Mouse (Mus musculus): ENCODE data around the gene Slc31a2.
A peak's percentile ranks its signal among the peaks of the same experiment; 100 is the strongest.

Gene Slc31a2

GRCm38 (mm10) chr4:62282969-62283368 is 20.6 kb downstream of the Slc31a2 start:
- DNase-seq (ENCODE audit: low spot score) = no peak

- DNase-seq (ENCODE audit: low spot score) = no peak
Measured at GRCm38 (mm10) chr4:62285576-62285975, 23.2 kb downstream of the Slc31a2 start.

DNA sequence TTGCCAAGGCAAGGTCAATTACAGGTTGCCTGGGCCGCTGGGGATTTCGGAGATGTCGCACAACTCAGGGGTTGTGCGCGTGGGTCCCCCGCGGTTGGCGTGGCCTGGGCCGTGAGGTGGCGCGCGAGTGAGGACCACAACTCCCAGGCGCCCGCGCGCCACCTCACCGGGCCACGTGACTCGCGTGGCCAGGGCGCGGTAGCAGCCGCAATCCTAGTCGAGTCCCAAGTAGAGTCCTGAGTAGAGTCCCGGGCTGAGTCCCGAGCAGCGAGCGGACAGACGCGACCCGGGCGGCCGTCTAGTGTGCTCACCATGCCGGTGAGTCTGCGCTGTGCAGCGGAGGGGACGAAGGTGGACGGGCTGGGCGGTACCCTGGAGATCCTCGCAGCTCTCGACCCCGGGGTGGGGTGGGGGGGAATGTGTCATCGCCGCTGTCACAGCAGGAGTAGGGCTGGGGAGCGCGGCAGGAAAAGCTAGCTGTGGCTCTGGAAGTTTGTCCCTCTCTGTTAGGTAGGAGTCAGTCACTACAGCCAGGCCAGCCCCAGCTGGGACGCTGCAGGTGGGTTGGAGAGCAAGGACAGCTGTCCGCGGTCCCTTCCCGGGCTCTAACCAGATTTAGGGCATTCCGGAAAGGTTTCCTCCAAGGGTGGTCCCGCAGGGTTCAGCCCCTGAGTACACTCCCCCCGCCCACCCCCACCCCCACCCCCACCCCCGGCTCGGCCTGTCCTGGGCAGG is 24.1 kb downstream of the Slc31a2 start:
- peak; percentile 66 for DNase-seq (ENCODE audit: low spot score)

- DNase-seq (ENCODE audit: low spot score) = no peak
Measured at GRCm38 (mm10) chr4:62286992-62287900, 24.9 kb downstream of the Slc31a2 start.

GRCm38 (mm10) chr4:62289226-62289625 is 26.9 kb downstream of the Slc31a2 start:
- no peak for DNase-seq (ENCODE audit: low spot score)

- no peak for DNase-seq (ENCODE audit: low spot score)
Measured at GRCm38 (mm10) chr4:62290816-62291505, 28.6 kb downstream of the Slc31a2 start.

DNA sequence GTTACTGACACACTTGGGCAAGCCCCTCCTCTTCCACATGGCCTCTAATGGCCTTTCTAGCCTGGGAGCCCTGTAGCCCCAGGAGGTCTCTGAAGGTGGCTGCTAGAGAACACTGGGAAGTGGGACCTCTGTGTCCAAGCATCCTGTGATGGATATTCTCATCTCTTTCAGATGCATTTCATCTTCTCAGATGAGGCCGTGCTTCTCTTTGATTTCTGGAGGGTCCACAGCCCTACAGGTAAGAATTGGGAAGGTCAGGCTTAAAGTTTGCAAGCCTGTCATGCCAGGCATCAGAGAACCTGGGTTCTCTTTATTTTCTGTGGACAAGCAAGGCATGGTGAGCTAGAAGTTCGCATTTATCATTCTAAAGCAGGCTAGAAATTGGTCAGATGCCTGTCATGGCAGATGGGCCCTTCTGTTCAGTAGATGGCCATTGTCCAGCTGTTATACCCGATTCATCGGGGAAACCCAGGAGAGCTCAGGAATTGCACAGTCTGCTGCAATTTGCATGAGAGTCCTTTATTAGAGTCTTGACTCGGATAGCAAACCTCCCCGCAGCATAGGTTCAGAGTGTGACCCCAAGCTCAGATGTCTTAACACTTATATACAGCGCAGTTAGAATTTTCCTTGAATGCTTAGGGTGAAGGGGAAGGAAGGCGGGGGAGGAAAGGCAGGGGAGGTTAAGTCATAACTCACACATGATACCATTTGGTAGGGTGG is 30.3 kb downstream of the Slc31a2 start:
- DNase-seq (ENCODE audit: low spot score) = no peak

DNA sequence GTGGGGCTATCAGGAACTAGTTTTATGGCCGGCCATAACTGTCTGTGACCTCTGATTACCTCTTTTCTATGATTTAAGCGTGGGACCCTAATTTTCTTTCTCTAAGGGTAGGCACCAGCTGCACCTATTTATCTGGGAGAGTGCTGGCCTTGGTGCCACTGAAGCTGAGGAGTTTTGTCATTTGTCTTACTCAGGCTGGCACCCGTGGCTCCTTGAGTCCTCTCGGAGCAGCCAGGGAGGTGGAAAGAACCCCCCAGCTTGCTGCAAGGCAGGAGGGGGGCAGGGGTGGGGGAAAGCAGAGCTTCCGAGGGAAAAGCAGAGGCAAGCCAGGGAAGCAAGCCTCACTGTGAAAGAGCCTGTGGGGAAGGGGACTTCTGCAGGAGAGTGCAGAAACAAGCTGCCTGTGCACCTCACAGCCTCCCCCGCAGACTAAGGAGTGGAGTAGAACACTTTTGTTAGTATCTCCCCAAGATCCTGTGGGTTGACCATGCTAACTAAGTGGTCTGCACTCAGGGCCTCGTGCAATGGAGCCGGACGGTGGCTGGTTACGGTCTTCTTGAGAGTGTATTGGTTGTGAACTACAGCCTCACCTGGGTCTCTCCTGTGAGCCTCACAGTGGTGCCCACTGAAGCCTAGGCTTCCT is 31.0 kb downstream of the Slc31a2 start:
- DNase-seq (ENCODE audit: low spot score) = no peak

- no peak for DNase-seq (ENCODE audit: low spot score)
Measured at GRCm38 (mm10) chr4:62294741-62295140, 32.4 kb downstream of the Slc31a2 start.

DNA sequence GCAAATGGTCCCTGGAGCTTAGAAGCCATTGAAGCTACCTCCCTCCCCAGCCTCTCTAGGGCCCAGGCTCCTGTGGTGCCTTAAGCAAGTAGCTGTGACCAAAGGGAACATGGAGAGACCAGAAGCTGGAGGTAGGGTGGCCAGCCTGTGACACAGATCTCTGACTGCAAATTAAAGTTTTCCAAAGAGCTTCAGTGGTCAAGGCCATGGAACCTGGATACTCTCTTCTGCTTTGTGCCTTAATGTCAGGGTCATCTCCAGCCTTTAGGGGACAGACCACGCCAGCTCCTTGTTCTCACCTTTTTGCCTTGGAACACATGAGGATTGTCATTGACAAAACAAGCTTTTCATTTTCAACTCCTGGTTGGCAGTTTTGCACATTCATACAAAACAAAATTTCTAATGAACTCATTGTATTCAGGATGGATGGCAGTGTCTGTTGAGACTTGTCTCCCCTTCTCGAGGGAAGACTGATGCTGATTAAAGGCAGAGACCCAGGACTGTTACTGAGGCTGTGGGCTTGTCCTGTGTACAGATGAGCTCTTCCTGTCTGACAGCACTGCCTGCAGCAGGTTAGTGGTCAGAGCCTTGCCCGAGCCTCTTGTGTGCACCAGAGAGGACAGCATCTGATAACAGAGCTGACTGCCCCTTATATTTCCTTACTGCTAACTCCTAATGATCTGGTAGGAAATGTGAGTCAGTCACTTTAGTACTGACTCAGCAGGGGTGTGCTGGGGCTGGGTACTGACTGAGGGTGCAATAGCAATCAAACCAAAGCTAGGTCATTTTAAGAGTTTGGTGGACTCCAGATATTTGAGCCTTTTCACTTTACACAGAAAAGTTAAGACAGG is 35.1 kb downstream of the Slc31a2 start:
- no peak for DNase-seq (ENCODE audit: low spot score)

- no peak for DNase-seq (ENCODE audit: low spot score)
Measured at GRCm38 (mm10) chr4:62300001-62300400, 37.6 kb downstream of the Slc31a2 start.

GRCm38 (mm10) chr4:62302795-62303194 is 40.4 kb downstream of the Slc31a2 start:
- no peak for DNase-seq (ENCODE audit: low spot score)

DNA sequence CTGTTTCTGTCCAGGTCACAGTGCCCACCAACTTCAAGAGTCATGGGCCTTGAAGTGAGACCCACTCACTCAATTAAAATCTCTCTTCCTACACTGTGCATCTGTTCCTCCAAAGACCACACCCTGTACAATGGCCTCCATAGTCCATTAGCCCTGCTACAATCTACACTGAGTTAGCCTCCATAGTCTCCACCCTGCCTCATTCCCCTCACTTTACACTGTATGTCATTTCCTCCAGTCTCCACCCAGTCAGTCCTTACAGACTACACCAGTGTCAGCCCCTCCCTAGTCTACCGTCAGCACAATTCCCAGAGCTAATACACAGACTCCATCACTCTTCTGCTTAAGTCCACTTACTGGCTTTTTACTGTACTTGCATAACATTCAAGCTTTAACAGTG is 40.9 kb downstream of the Slc31a2 start:
- no peak for DNase-seq (ENCODE audit: low spot score)

- no peak for DNase-seq (ENCODE audit: low spot score)
Measured at GRCm38 (mm10) chr4:62306301-62306700, 43.9 kb downstream of the Slc31a2 start.

- no peak for DNase-seq (ENCODE audit: low spot score)
Measured at GRCm38 (mm10) chr4:62306840-62307239, 44.5 kb downstream of the Slc31a2 start.

- DNase-seq (ENCODE audit: low spot score) = no peak
Measured at GRCm38 (mm10) chr4:62308406-62308805, 46.0 kb downstream of the Slc31a2 start.

- DNase-seq (ENCODE audit: low spot score) = no peak
Measured at GRCm38 (mm10) chr4:62312821-62313220, 50.5 kb downstream of the Slc31a2 start.

GRCm38 (mm10) chr4:62313641-62314211 is 51.4 kb downstream of the Slc31a2 start:
- DNase-seq (ENCODE audit: low spot score) = no peak

- DNase-seq (ENCODE audit: low spot score) = no peak
Measured at GRCm38 (mm10) chr4:62314516-62314915, 52.2 kb downstream of the Slc31a2 start.

DNA sequence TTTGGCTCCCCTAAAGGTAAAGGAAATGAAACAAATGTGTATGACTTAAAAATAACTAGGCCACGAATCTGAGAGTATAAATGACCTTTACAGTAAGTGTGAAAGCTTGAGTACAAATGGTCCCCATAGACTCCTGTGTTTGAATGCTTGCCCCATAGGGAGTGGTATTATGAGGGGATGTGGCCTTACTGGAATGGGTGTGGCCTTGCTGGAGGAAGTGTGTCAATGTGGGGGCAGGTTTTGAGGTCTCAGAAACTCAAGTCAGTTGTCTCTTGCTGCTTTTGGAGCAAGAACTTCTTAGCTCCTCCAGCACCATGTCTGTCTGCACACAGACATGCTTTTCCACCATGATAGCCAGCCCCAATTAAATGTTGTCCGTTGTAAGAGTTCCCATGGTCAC is 54.1 kb downstream of the Slc31a2 start:
- no peak for DNase-seq (ENCODE audit: low spot score)
